Mouse (Mus musculus): ENCODE data around the gene Kdm2a. TPM values are rescaled to one million over a fixed set of nuclear protein-coding genes. Genes with fewer than 3 reads are reported as not detected.
A peak's percentile ranks its signal among the peaks of the same experiment; 100 is the strongest.

Kdm2a gene
- polyA plus RNA-seq, 1 experiment from 2014 or later: 18.5 TPM

DNA sequence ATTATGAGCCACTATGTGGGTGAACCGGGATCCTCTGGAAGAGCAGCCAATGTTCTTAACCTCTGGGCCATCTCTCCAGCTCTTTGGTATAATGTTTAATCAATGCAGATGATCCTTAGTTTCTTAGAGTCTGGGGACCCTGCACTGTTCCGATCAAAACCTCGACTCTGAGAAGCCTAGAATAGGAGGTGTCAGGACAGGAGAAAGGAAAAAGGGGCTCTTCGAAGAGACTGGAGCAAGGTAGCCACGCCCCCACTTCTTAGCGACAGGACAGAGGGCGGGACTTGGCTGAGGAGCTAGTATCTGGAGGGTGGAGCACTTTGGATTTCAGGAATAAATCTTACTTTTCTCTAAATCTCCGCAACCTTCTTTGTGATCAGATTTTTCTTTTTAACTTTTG, 42.1 kb upstream of the Kdm2a start:
- Histone ChIP-seq H3K4me2 (replicated peaks; ENCODE audit: low read depth, low read length) (peak overlapping the region; percentile 94), H3K36me3 (ENCODE audit: insufficient read depth, low read length) (no peaks in the 10 kb centered on the region), H3K9me3 (ENCODE audit: low read length) (no peaks in the 10 kb centered on the region), H3K9ac (replicated peaks; ENCODE audit: low read depth) (no peak overlapping the region), H3K4me1 (ENCODE audit: insufficient read depth, low read depth, low read length) (peaks cover 17% of the 10 kb centered on the region), H3K27ac (ENCODE audit: low read length) (no peak overlapping the region), H3K4me3 (ENCODE audit: low read depth, low read length) (no peak overlapping the region), H3K27me3 (replicated peaks; ENCODE audit: insufficient read depth, low read length) (no peaks in the 10 kb centered on the region)
- WGBS: 4% methylated on average over 8 of the region's 8 CpGs
- ATAC-seq (no peak), DNase-seq (ENCODE audit: low spot score) (peak; percentile 90)
- no peak for TF ChIP-seq EP300 (IDR thresholded peaks at IDR 0.05)
- no peak for TF ChIP-seq CTCF (IDR thresholded peaks at IDR 0.05)

DNA sequence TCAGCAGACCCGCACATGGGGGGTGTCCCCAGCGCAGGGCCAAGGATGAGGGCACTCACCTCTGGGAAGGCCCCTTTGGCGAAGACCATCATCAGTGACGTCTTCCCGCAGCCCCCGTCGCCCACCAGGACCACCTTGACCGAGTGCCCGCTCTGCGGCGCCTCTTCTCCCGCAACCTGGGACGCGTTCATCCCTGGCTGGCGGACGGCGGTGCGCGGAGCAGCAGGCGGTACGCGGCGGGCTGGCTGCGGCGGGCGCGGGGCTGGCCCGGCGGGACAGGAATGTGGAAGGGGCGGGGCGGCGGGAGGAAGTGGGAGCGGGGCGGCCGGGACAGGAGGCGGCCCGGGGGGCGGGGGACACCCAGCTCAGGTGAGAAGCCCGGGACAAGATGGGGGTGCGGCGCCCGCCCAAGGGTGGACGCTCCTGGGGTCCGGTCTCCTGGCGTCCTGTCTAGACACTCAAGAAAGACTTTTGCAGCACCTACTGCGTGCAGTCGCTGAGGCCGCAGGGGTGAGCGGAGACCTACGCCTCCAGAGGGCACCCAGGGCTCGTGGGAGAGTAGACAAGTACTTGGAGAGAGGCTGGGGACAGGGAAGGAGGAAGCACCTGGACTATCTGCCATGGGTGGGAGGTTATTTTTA, 41.2 kb upstream of the Kdm2a start, which contains the start of gene Rhod:
Gene Rhod (minus strand): TSS at position 272 of the 641 bp plus-strand sequence.
- TF ChIP-seq CTCF (IDR thresholded peaks at IDR 0.05) (no peak), EP300 (IDR thresholded peaks at IDR 0.05) (no peak)
- H3K4me2 ChIP-seq (replicated peaks; ENCODE audit: low read depth, low read length): peak within 1 kb of the TSS; percentile 94
- no peaks in the 10 kb centered on the region for H3K27me3 ChIP-seq (replicated peaks; ENCODE audit: insufficient read depth, low read length)
- peak within 1 kb of the TSS; percentile 65 for H3K4me3 ChIP-seq (ENCODE audit: low read depth, low read length)
- no peaks in the 10 kb centered on the region for H3K36me3 ChIP-seq (ENCODE audit: insufficient read depth, low read length)
- ATAC-seq: peak; percentile 72
- H3K27ac ChIP-seq (ENCODE audit: low read length): peak within 1 kb of the TSS; percentile 15; the same call in 1 of the 2 replicates
- H3K9me3 ChIP-seq (ENCODE audit: low read length): no peaks in the 10 kb centered on the region
- peak; percentile 78 for DNase-seq (ENCODE audit: low spot score)
- H3K9ac ChIP-seq (replicated peaks; ENCODE audit: low read depth): peak within 1 kb of the TSS; percentile 58
- H3K4me1 ChIP-seq (ENCODE audit: insufficient read depth, low read depth, low read length): peaks cover 17% of the 10 kb centered on the region
- whole genome bisulfite sequencing: under 1% methylated on average over 39 of the region's 51 CpGs

DNA sequence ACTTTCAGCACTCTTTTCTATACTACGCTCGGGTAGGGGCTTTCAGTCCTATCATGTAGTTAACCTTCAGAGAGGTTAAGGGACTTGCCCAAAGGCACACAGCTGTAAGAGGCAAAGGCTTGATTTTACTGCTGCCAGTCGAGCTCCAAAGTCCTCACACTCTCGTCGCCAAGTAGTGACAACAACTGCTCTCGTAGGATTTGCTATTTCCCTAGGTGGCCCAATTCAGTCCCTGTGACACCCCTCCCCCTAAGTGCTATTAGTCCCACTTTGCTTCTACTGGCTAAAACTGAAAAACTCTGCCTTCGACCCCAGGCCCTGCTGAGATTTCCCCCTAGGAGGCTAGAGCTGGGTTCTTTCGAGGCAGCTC, 40.7 kb upstream of the Kdm2a start:
- DNase-seq (ENCODE audit: low spot score): no peak
- WGBS: 5% methylated on average over 8 of the region's 8 CpGs

DNA sequence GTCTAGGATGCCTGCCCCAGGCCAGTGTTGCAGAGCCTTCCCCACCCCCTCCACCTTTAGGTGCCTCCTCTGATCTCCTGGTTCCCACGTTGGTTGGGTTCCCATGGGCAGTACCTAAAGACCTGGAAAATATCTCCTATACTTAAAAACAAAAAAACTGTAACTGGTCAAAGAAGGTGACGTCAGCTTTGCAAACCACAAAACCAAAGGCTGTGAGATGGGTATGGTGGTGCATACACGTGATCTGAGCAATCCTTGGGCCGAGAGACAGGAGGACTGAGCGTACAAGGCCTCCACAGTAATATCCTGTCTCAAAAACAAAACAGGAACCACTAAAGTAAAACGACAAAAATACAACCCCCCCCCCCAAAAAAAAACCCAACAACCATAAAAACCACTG, 39.8 kb upstream of the Kdm2a start:
- DNase-seq (ENCODE audit: low spot score): no peak
- Histone ChIP-seq H3K4me2 (replicated peaks; ENCODE audit: low read depth, low read length) (no peak overlapping the region), H3K27ac (ENCODE audit: low read length) (no peak overlapping the region), H3K9ac (replicated peaks; ENCODE audit: low read depth) (no peak overlapping the region), H3K36me3 (ENCODE audit: insufficient read depth, low read length) (no peaks in the 10 kb centered on the region), H3K27me3 (replicated peaks; ENCODE audit: insufficient read depth, low read length) (no peaks in the 10 kb centered on the region), H3K4me1 (ENCODE audit: insufficient read depth, low read depth, low read length) (peaks cover 17% of the 10 kb centered on the region), H3K4me3 (ENCODE audit: low read depth, low read length) (no peak overlapping the region), H3K9me3 (ENCODE audit: low read length) (no peaks in the 10 kb centered on the region)
- no peak for ATAC-seq
- TF ChIP-seq EP300 (IDR thresholded peaks at IDR 0.05): no peak
- no peak for TF ChIP-seq CTCF (IDR thresholded peaks at IDR 0.05)
- WGBS: 63% methylated on average over 6 of the region's 6 CpGs

More for the DNA sequence above, 40.7 kb upstream of the Kdm2a start:
- Histone ChIP-seq H3K36me3 (ENCODE audit: insufficient read depth, low read length) (no peaks in the 10 kb centered on the region), H3K27me3 (replicated peaks; ENCODE audit: insufficient read depth, low read length) (no peaks in the 10 kb centered on the region), H3K4me1 (ENCODE audit: insufficient read depth, low read depth, low read length) (peaks cover 17% of the 10 kb centered on the region), H3K9ac (replicated peaks; ENCODE audit: low read depth) (peak overlapping the region; percentile 58), H3K27ac (ENCODE audit: low read length) (peak overlapping the region; percentile 15; the same call in 1 of the 2 replicates), H3K9me3 (ENCODE audit: low read length) (no peaks in the 10 kb centered on the region), H3K4me3 (ENCODE audit: low read depth, low read length) (peak overlapping the region; percentile 65), H3K4me2 (replicated peaks; ENCODE audit: low read depth, low read length) (peak overlapping the region; percentile 94)
- TF ChIP-seq EP300 (IDR thresholded peaks at IDR 0.05) (no peak), CTCF (IDR thresholded peaks at IDR 0.05) (no peak)
- ATAC-seq: peak; percentile 1; the same call in 1 of the 2 replicates

DNA sequence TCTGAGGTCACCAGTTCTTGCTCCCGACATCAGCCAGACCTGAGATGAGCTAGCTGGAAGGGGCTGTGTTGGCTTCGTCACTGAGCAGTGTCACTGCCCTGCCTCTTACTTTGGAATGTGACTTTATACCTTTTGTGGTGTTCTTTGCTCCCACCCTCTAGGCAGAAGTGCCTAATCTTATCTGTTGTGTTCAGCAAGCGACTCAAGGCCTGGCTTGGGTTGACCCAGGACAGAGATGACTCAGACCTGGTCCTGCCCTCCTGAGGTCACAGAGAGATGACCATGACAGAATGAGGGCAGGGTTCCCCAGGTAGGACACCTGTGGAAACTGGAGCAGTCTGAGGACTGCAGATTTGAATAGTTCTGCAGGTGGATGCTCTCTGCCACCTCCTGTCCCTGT, 38.2 kb upstream of the Kdm2a start:
- no peaks in the 10 kb centered on the region for H3K27me3 ChIP-seq (replicated peaks; ENCODE audit: insufficient read depth, low read length)
- no peak overlapping the region for H3K4me2 ChIP-seq (replicated peaks; ENCODE audit: low read depth, low read length)
- TF ChIP-seq CTCF (IDR thresholded peaks at IDR 0.05): no peak
- no peak for TF ChIP-seq EP300 (IDR thresholded peaks at IDR 0.05)
- peaks cover 17% of the 10 kb centered on the region for H3K4me1 ChIP-seq (ENCODE audit: insufficient read depth, low read depth, low read length)
- no peak overlapping the region for H3K4me3 ChIP-seq (ENCODE audit: low read depth, low read length)
- H3K9me3 ChIP-seq (ENCODE audit: low read length): no peaks in the 10 kb centered on the region
- no peaks in the 10 kb centered on the region for H3K36me3 ChIP-seq (ENCODE audit: insufficient read depth, low read length)
- DNase-seq (ENCODE audit: low spot score) (no peak), ATAC-seq (no peak)
- no peak overlapping the region for H3K27ac ChIP-seq (ENCODE audit: low read length)
- H3K9ac ChIP-seq (replicated peaks; ENCODE audit: low read depth): no peak overlapping the region
- 90% methylated on average over 3 of the region's 3 CpGs for WGBS

DNA sequence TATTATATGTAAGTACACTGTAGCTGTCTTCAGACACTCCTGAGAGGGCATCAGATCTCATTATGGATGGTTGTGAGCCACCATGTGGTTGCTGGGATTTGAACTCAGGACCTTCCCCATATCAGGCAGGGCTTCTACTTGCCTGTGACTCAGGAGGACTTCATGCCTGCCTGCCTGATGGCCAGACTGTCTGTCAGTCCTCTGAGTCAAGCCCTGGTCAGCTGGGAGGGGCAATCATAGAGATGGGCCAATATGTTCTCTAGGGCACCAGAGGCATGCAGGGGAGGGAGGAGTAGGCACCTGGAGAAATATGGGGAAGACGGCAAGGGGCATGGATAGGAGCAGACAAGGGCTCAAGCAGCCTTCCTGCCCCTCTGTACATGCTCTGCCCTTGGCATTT, 36.9 kb upstream of the Kdm2a start:
- Histone ChIP-seq H3K27ac (ENCODE audit: low read length) (no peak overlapping the region), H3K4me3 (ENCODE audit: low read depth, low read length) (no peak overlapping the region), H3K4me1 (ENCODE audit: insufficient read depth, low read depth, low read length) (peaks cover 6% of the 10 kb centered on the region), H3K36me3 (ENCODE audit: insufficient read depth, low read length) (no peaks in the 10 kb centered on the region), H3K27me3 (replicated peaks; ENCODE audit: insufficient read depth, low read length) (no peaks in the 10 kb centered on the region), H3K9me3 (ENCODE audit: low read length) (no peaks in the 10 kb centered on the region), H3K4me2 (replicated peaks; ENCODE audit: low read depth, low read length) (no peak overlapping the region), H3K9ac (replicated peaks; ENCODE audit: low read depth) (no peak overlapping the region)
- DNase-seq (ENCODE audit: low spot score) (no peak), ATAC-seq (no peak)
- 89% methylated on average over 1 of the region's 1 CpGs for WGBS
- TF ChIP-seq CTCF (IDR thresholded peaks at IDR 0.05) (no peak), EP300 (IDR thresholded peaks at IDR 0.05) (no peak)

Data from lung, postnatal 0 days (tissue).